Mouse (Mus musculus) CH12.LX (cell line): ENCODE results near the gene Nat8.

ENCODE experiments used
- CTCF ChIP-seq, 2 experiments: IDR thresholded peaks in 1 of 2; conservative IDR thresholded peaks in 1 of 2; 2 replicates each; pipeline ENCODE4 v1.5.1; 2011 to 2012; ENCODE audit warnings: low read depth in 2 of 2, low read length in 2 of 2, improper control_type of control experiment in 1 of 2, inconsistent platforms in 1 of 2, mild to moderate bottlenecking in 1 of 2, moderate library complexity in 1 of 2
- EP300 ChIP-seq: IDR thresholded peaks from 2 replicates; pipeline ENCODE4 v1.6.1; 2011; ENCODE audit warnings: low read length, improper control_type of control experiment
- NELFE ChIP-seq: IDR thresholded peaks from 2 replicates; pipeline ENCODE4 v1.6.1; 2011; ENCODE audit warnings: low read depth, low read length, improper control_type of control experiment
- ZMIZ1 ChIP-seq: IDR thresholded peaks from 2 replicates; pipeline ENCODE4 v1.6.1; 2012; ENCODE audit warnings: low read depth, mild to moderate bottlenecking, inconsistent platforms, low read length, improper control_type of control experiment

- no peak for TF ChIP-seq CTCF (conservative IDR thresholded peaks at IDR 0.05 in 1 of 2, IDR thresholded peaks at IDR 0.05 in 1 of 2; ENCODE audit: low read depth in 2 of 2, low read length in 2 of 2)
- TF ChIP-seq NELFE = no peak
- no peak for TF ChIP-seq ZMIZ1
- no peak for TF ChIP-seq EP300
These were observed 30.7 kb upstream of the Nat8 start for GRCm38 (mm10) chr6:85862565-85862964.
